14 mouse cellular contexts compared by ENCODE assay signal in genomic region chr11:107587141-107587540, GRCm38 (mm10).
"Had no signal": no experiment of that assay in that cellular context is flagged by ENCODE, and none has a peak within 500 bp of the region (broad histone marks: within the 10 kb centered on the region; RNA-seq: fewer than 3 reads in every experiment).

No protein-coding gene starts in this region.

- H3K4me1 ChIP-seq: lung, embryonic 15.5 days; midbrain, embryonic 15.5 days; neural tube, embryonic 12.5 days; stomach, embryonic 15.5 days had no signal

- DNase-seq: liver, postnatal 0 days; lung, adult 2 months; lung, postnatal 14 days; lung, postnatal 36 days; right cerebral cortex, postnatal 14 days; thymus, postnatal 4 days had no signal

- H3K27me3 ChIP-seq: lung, embryonic 15.5 days; megakaryocyte, embryonic 14.5 days; midbrain, embryonic 13.5 days; midbrain, embryonic 15.5 days; neural tube, embryonic 12.5 days; stomach, embryonic 15.5 days had no signal

- H3K27ac ChIP-seq: lung, embryonic 15.5 days; macrophage; midbrain, embryonic 13.5 days; midbrain, embryonic 15.5 days; neural tube, embryonic 12.5 days; stomach, embryonic 15.5 days; stomach, postnatal 0 days had no signal

- H3K4me3 ChIP-seq: lung, embryonic 15.5 days; megakaryocyte, embryonic 14.5 days; midbrain, embryonic 13.5 days; midbrain, embryonic 15.5 days; neural tube, embryonic 12.5 days; stomach, embryonic 15.5 days had no signal

- H3K36me3 ChIP-seq: lung, embryonic 15.5 days; stomach, embryonic 15.5 days had no signal
